Mouse (Mus musculus): ENCODE measurements around the gene 4930426L09Rik. TPM values are rescaled to one million over a fixed set of nuclear protein-coding genes. Genes with fewer than 3 reads are reported as not detected.

The 4930426L09Rik gene
- polyA plus RNA-seq, 1 experiment from 2014 or later: 0.53 TPM

DNA sequence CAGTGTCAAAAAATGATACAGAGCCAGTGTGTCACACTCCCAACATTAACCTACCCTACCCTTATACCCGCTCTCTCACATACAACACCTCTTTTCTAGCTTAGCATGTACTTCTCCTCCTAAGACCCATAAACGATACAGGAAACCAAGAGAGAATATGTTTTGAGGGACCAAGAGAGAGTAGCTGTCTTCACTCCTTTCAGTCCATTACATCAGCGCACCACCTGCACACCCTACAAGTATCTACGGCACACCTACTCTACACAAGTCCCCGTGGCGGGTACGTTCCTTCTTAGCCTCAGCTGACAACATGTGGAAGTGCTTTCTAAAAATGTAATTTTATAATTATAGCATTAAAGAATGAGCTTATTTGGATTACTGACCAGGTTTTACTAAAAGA lies 40.7 kb upstream of the 4930426L09Rik start:
- no peak overlapping the region for H3K27ac ChIP-seq (ENCODE audit: low read length)
- 94% methylated on average over 7 of the region's 7 CpGs for WGBS
- H3K9me3 ChIP-seq (replicated peaks; ENCODE audit: control insufficient read depth, low read length, poor library complexity, severe bottlenecking): no peaks in the 10 kb centered on the region
- no peak overlapping the region for H3K4me3 ChIP-seq (ENCODE audit: low read depth, low read length)
- no peaks in the 10 kb centered on the region for H3K4me1 ChIP-seq (ENCODE audit: control insufficient read depth, insufficient read depth, low read length)
- H3K27me3 ChIP-seq (ENCODE audit: control insufficient read depth, insufficient read depth, low read depth, low read length): no peaks in the 10 kb centered on the region
- no peaks in the 10 kb centered on the region for H3K36me3 ChIP-seq (ENCODE audit: control insufficient read depth, insufficient read depth, low read length)
- H3K9ac ChIP-seq (ENCODE audit: low read depth, low read length): no peak overlapping the region
- no peak for ATAC-seq
- H3K4me2 ChIP-seq (ENCODE audit: low read length): no peak overlapping the region

DNA sequence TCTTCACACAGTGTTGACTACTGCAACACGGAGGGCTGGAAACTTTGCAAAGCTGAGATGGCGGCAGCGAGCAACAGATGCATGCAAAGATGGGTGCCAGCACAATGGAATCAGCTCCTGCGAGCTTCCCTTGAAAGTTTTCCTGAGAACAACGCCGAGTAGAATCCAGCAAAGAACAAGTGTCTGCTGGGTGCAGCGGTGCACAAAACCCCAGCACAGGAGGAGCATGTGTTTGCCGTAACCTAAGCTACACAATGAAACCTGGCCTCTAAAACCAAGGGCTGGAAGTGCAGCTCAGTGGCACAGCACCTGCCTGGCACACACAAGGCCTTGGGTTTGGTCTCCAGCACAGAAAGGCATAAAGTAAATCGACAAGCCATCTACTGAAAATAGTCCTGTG lies 40.1 kb upstream of the 4930426L09Rik start:
- whole genome bisulfite sequencing: 82% methylated on average over 9 of the region's 9 CpGs
- Histone ChIP-seq H3K27me3 (ENCODE audit: control insufficient read depth, insufficient read depth, low read depth, low read length) (no peaks in the 10 kb centered on the region), H3K4me2 (ENCODE audit: low read length) (no peak overlapping the region), H3K36me3 (ENCODE audit: control insufficient read depth, insufficient read depth, low read length) (no peaks in the 10 kb centered on the region), H3K27ac (ENCODE audit: low read length) (no peak overlapping the region), H3K4me1 (ENCODE audit: control insufficient read depth, insufficient read depth, low read length) (no peaks in the 10 kb centered on the region), H3K9ac (ENCODE audit: low read depth, low read length) (no peak overlapping the region), H3K9me3 (replicated peaks; ENCODE audit: control insufficient read depth, low read length, poor library complexity, severe bottlenecking) (no peaks in the 10 kb centered on the region), H3K4me3 (ENCODE audit: low read depth, low read length) (no peak overlapping the region)
- ATAC-seq: no peak

GRCm38 (mm10) chr2:18958501-18958900 lies 39.6 kb upstream of the 4930426L09Rik start:
- Histone ChIP-seq H3K4me2 (ENCODE audit: low read length) (no peak overlapping the region), H3K4me1 (ENCODE audit: control insufficient read depth, insufficient read depth, low read length) (no peaks in the 10 kb centered on the region), H3K36me3 (ENCODE audit: control insufficient read depth, insufficient read depth, low read length) (no peaks in the 10 kb centered on the region), H3K4me3 (ENCODE audit: low read depth, low read length) (no peak overlapping the region), H3K9ac (ENCODE audit: low read depth, low read length) (no peak overlapping the region), H3K27me3 (ENCODE audit: control insufficient read depth, insufficient read depth, low read depth, low read length) (no peaks in the 10 kb centered on the region), H3K9me3 (replicated peaks; ENCODE audit: control insufficient read depth, low read length, poor library complexity, severe bottlenecking) (no peaks in the 10 kb centered on the region), H3K27ac (ENCODE audit: low read length) (no peak overlapping the region)
- ATAC-seq: no peak
- WGBS: 95% methylated on average over 5 of the region's 5 CpGs

GRCm38 (mm10) chr2:18959008-18959407 lies 39.1 kb upstream of the 4930426L09Rik start:
- 89% methylated on average over 6 of the region's 6 CpGs for WGBS
- H3K9me3 ChIP-seq (replicated peaks; ENCODE audit: control insufficient read depth, low read length, poor library complexity, severe bottlenecking): no peaks in the 10 kb centered on the region
- no peak overlapping the region for H3K27ac ChIP-seq (ENCODE audit: low read length)
- H3K4me3 ChIP-seq (ENCODE audit: low read depth, low read length): no peak overlapping the region
- no peak overlapping the region for H3K9ac ChIP-seq (ENCODE audit: low read depth, low read length)
- no peak for ATAC-seq
- no peak overlapping the region for H3K4me2 ChIP-seq (ENCODE audit: low read length)
- no peaks in the 10 kb centered on the region for H3K4me1 ChIP-seq (ENCODE audit: control insufficient read depth, insufficient read depth, low read length)
- no peaks in the 10 kb centered on the region for H3K27me3 ChIP-seq (ENCODE audit: control insufficient read depth, insufficient read depth, low read depth, low read length)
- H3K36me3 ChIP-seq (ENCODE audit: control insufficient read depth, insufficient read depth, low read length): no peaks in the 10 kb centered on the region

- no peaks in the 10 kb centered on the region for H3K4me1 ChIP-seq (ENCODE audit: control insufficient read depth, insufficient read depth, low read length)
- H3K9ac ChIP-seq (ENCODE audit: low read depth, low read length): no peak overlapping the region
- ATAC-seq: no peak
- H3K27ac ChIP-seq (ENCODE audit: low read length): no peak overlapping the region
- 93% methylated on average over 5 of the region's 5 CpGs for WGBS
- H3K9me3 ChIP-seq (replicated peaks; ENCODE audit: control insufficient read depth, low read length, poor library complexity, severe bottlenecking): no peaks in the 10 kb centered on the region
- no peaks in the 10 kb centered on the region for H3K36me3 ChIP-seq (ENCODE audit: control insufficient read depth, insufficient read depth, low read length)
- H3K4me2 ChIP-seq (ENCODE audit: low read length): no peak overlapping the region
- H3K27me3 ChIP-seq (ENCODE audit: control insufficient read depth, insufficient read depth, low read depth, low read length): no peaks in the 10 kb centered on the region
- no peak overlapping the region for H3K4me3 ChIP-seq (ENCODE audit: low read depth, low read length)
These were observed 38.6 kb upstream of the 4930426L09Rik start for GRCm38 (mm10) chr2:18959558-18959957.

DNA sequence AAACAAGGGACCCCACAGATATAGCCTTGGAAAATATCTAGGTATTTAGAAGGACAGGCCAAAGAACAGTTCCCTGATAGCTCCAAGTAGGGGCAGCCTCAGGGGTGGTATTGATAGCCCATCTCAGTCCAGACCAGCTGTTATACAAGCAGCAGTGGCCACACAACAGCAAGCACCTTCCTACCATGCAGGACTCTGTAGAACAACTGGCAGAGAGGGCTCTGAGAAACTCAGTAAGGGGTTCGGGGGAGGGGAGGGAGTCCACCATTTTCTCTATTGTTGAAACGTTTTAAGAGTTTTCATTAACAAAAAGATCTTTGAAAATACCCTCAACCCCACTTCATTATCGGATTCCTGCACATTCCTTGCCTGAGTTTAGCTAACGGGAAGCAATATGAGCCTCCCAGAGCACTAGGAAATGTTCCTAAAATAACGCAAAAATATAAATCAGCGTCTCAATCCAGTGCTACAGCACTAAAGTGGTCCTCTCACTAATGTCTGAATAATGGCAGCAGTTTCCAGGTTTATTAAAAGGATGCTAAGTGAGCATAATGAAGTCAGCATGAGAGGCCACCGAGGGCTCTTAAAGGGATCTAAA lies 37.7 kb upstream of the 4930426L09Rik start:
- H3K27me3 ChIP-seq (ENCODE audit: control insufficient read depth, insufficient read depth, low read depth, low read length): no peaks in the 10 kb centered on the region
- no peaks in the 10 kb centered on the region for H3K36me3 ChIP-seq (ENCODE audit: control insufficient read depth, insufficient read depth, low read length)
- H3K4me1 ChIP-seq (ENCODE audit: control insufficient read depth, insufficient read depth, low read length): no peaks in the 10 kb centered on the region
- H3K4me3 ChIP-seq (ENCODE audit: low read depth, low read length): no peak overlapping the region
- H3K9me3 ChIP-seq (replicated peaks; ENCODE audit: control insufficient read depth, low read length, poor library complexity, severe bottlenecking): no peaks in the 10 kb centered on the region
- WGBS: 42% methylated on average over 7 of the region's 7 CpGs
- H3K9ac ChIP-seq (ENCODE audit: low read depth, low read length): no peak overlapping the region
- no peak for ATAC-seq
- no peak overlapping the region for H3K4me2 ChIP-seq (ENCODE audit: low read length)
- H3K27ac ChIP-seq (ENCODE audit: low read length): no peak overlapping the region

- Histone ChIP-seq H3K4me1 (ENCODE audit: control insufficient read depth, insufficient read depth, low read length) (no peaks in the 10 kb centered on the region), H3K9ac (ENCODE audit: low read depth, low read length) (no peak overlapping the region), H3K9me3 (replicated peaks; ENCODE audit: control insufficient read depth, low read length, poor library complexity, severe bottlenecking) (no peaks in the 10 kb centered on the region), H3K27ac (ENCODE audit: low read length) (no peak overlapping the region), H3K4me2 (ENCODE audit: low read length) (no peak overlapping the region), H3K36me3 (ENCODE audit: control insufficient read depth, insufficient read depth, low read length) (no peaks in the 10 kb centered on the region), H3K4me3 (ENCODE audit: low read depth, low read length) (no peak overlapping the region), H3K27me3 (ENCODE audit: control insufficient read depth, insufficient read depth, low read depth, low read length) (no peaks in the 10 kb centered on the region)
- 88% methylated on average over 3 of the region's 3 CpGs for WGBS
- ATAC-seq: no peak
These were observed 35.6 kb upstream of the 4930426L09Rik start for GRCm38 (mm10) chr2:18962502-18962901.

DNA sequence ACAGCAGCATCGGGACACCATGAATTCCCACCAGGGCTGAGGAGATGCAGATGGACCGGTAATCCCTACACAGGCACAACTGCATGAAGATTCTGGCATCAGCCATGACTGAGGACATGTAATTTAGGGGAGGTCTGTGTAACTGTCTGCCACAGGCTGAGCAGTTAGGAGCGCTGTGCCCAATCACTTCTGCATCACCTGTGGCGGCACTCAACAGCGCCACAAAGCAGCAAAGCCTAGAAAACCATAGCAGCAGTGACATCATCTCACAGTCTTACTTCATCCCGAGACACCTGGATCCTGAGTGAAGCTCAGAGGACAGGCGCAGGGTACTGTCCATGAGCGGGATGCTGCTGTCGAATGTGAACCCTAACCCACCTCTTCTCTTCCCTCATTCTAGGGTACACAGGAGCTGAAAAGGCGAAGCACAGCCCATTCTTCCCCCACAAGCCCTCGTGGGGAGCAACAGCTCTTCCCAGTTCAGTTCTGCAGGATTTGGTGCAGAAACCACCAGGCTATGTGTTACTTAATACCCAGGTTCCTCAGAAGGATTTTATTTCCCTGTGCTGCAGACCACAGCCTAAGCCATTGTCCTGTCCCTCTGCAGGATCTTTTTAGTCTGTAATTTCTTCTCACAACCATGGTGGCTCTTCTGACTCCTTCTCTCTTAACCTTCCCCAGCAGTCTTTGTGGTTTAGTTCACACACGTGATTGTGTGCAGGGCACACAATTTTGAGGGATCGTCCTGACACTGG lies 34.7 kb upstream of the 4930426L09Rik start:
- Histone ChIP-seq H3K4me1 (ENCODE audit: control insufficient read depth, insufficient read depth, low read length) (no peaks in the 10 kb centered on the region), H3K27ac (ENCODE audit: low read length) (no peak overlapping the region), H3K4me2 (ENCODE audit: low read length) (no peak overlapping the region), H3K4me3 (ENCODE audit: low read depth, low read length) (no peak overlapping the region), H3K27me3 (ENCODE audit: control insufficient read depth, insufficient read depth, low read depth, low read length) (no peaks in the 10 kb centered on the region), H3K9ac (ENCODE audit: low read depth, low read length) (no peak overlapping the region), H3K9me3 (replicated peaks; ENCODE audit: control insufficient read depth, low read length, poor library complexity, severe bottlenecking) (no peaks in the 10 kb centered on the region), H3K36me3 (ENCODE audit: control insufficient read depth, insufficient read depth, low read length) (no peaks in the 10 kb centered on the region)
- ATAC-seq: no peak
- 75% methylated on average over 13 of the region's 13 CpGs for WGBS

GRCm38 (mm10) chr2:18965108-18965507 lies 33.0 kb upstream of the 4930426L09Rik start:
- 77% methylated on average over 3 of the region's 3 CpGs for WGBS
- no peak overlapping the region for H3K27ac ChIP-seq (ENCODE audit: low read length)
- H3K4me3 ChIP-seq (ENCODE audit: low read depth, low read length): no peak overlapping the region
- H3K9ac ChIP-seq (ENCODE audit: low read depth, low read length): no peak overlapping the region
- H3K9me3 ChIP-seq (replicated peaks; ENCODE audit: control insufficient read depth, low read length, poor library complexity, severe bottlenecking): no peaks in the 10 kb centered on the region
- no peaks in the 10 kb centered on the region for H3K27me3 ChIP-seq (ENCODE audit: control insufficient read depth, insufficient read depth, low read depth, low read length)
- no peaks in the 10 kb centered on the region for H3K36me3 ChIP-seq (ENCODE audit: control insufficient read depth, insufficient read depth, low read length)
- no peak for ATAC-seq
- H3K4me1 ChIP-seq (ENCODE audit: control insufficient read depth, insufficient read depth, low read length): no peaks in the 10 kb centered on the region
- no peak overlapping the region for H3K4me2 ChIP-seq (ENCODE audit: low read length)

Data from midbrain, embryonic 16.5 days (tissue).